Mouse (Mus musculus) central nervous system, embryonic 18 days (tissue): Measurements from ENCODE around the gene Ykt6. TPM values are rescaled to one million over a fixed set of nuclear protein-coding genes. Genes with fewer than 3 reads are reported as not detected.

Experiments
- polyA plus RNA-seq: library from polyadenylated mRNA; depleted of rRNA; stranded (reverse); fragments of >200 nt; gene quantifications from 2 replicates; pipeline ENCODE4 v1.2.3, GENCODE M21; 2012; rRNA removed

Gene Ykt6
- 91.4 and 98.4 TPM in 2 replicates for polyA plus RNA-seq

GRCm38 (mm10) chr11:5955546-5956276, at the start of gene Ykt6:
Gene Ykt6, plus strand, starts transcription at chr11:5955693.

GRCm38 (mm10) chr11:5949586-5950352, 5.7 kb upstream of the Ykt6 start, which contains the start of gene Gck:
Gene Gck, minus strand, starts transcription at chr11:5950081.

Other genes with a start within 250 kb of the Ykt6 start
- gene Mrps24, start 240.0 kb upstream of the Ykt6 start, polyA plus RNA-seq = 130 and 159 TPM in 2 replicates
- gene Urgcp, start 193.3 kb upstream of the Ykt6 start, polyA plus RNA-seq = 22.1 and 22.6 TPM in 2 replicates
- gene Dbnl, start 167.2 kb upstream of the Ykt6 start, polyA plus RNA-seq = 111 and 114 TPM in 2 replicates
- 1.1 and 12.8 TPM in 2 replicates for gene Pgam2, start 152.0 kb upstream of the Ykt6 start, polyA plus RNA-seq
- gene Polm, start 117.7 kb upstream of the Ykt6 start, polyA plus RNA-seq = 17.6 and 20.7 TPM in 2 replicates
- gene Aebp1, start 93.7 kb upstream of the Ykt6 start, polyA plus RNA-seq = 9.1 and 14.3 TPM in 2 replicates
- gene Pold2, start 77.4 kb upstream of the Ykt6 start, polyA plus RNA-seq = 69.3 and 71.7 TPM in 2 replicates
- gene Myl7, start 56.9 kb upstream of the Ykt6 start, polyA plus RNA-seq = 0.27 TPM in 1 of 2 replicates, not detected in the other
- gene Gck, start 5.6 kb upstream of the Ykt6 start, polyA plus RNA-seq = 6.3 and 6.9 TPM in 2 replicates
- 247 and 282 TPM in 2 replicates for gene Camk2b, start 110.7 kb downstream of the Ykt6 start, polyA plus RNA-seq
- gene A730071L15Rik, start 244.3 kb downstream of the Ykt6 start, polyA plus RNA-seq = 0.09 and 0.11 TPM in 2 replicates
- gene Nudcd3, start 244.7 kb downstream of the Ykt6 start, polyA plus RNA-seq = 75.0 and 77.9 TPM in 2 replicates